Mouse (Mus musculus): ENCODE data around the gene Gm20388. TPM values are rescaled to one million over a fixed set of nuclear protein-coding genes. Genes with fewer than 3 reads are reported as not detected.

Gm20388 gene
- polyA plus RNA-seq, 1 experiment from 2014 or later, result not detected

- Histone ChIP-seq H3K9me3 (ENCODE audit: control insufficient read depth, low read length) (no peaks in the 10 kb centered on the region), H3K4me2 (ENCODE audit: low read depth, severe bottlenecking) (no peak overlapping the region), H3K4me1 (ENCODE audit: control insufficient read depth, insufficient read depth, low read length) (peaks cover 41% of the 10 kb centered on the region), H3K4me3 (ENCODE audit: low read depth, low read length) (no peak overlapping the region), H3K27ac (replicated peaks; ENCODE audit: low read depth, low read length) (peak overlapping the region; percentile 62), H3K9ac (ENCODE audit: low read length) (no peak overlapping the region), H3K36me3 (ENCODE audit: control insufficient read depth, insufficient read depth, low read length) (no peaks in the 10 kb centered on the region), H3K27me3 (ENCODE audit: control insufficient read depth, insufficient read depth, low read length) (no peaks in the 10 kb centered on the region; the same call in 1 of the 2 replicates)
- DNase-seq (ENCODE audit: low spot score) (no peak), ATAC-seq (ENCODE audit: insufficient number of reproducible peaks, low FRiP score, low TSS enrichment, low read depth) (0 out of 2 replicates have a peak, but pooled peaks have one; percentile 14)
- WGBS, result 79% methylated on average over 11 of the region's 11 CpGs
These were observed 1458.7 kb downstream of the Gm20388 start for GRCm38 (mm10) chr8:121369378-121369777.

GRCm38 (mm10) chr8:121371287-121371686 lies 1460.6 kb downstream of the Gm20388 start:
- DNase-seq (ENCODE audit: low spot score), result no peak
- ATAC-seq (ENCODE audit: insufficient number of reproducible peaks, low FRiP score, low TSS enrichment, low read depth), result no peak
- H3K36me3 ChIP-seq (ENCODE audit: control insufficient read depth, insufficient read depth, low read length), result no peaks in the 10 kb centered on the region
- H3K9ac ChIP-seq (ENCODE audit: low read length), result no peak overlapping the region
- peaks cover 56% of the 10 kb centered on the region for H3K4me1 ChIP-seq (ENCODE audit: control insufficient read depth, insufficient read depth, low read length)
- no peaks in the 10 kb centered on the region for H3K9me3 ChIP-seq (ENCODE audit: control insufficient read depth, low read length)
- no peak overlapping the region for H3K4me3 ChIP-seq (ENCODE audit: low read depth, low read length)
- no peak overlapping the region for H3K4me2 ChIP-seq (ENCODE audit: low read depth, severe bottlenecking)
- no peak overlapping the region for H3K27ac ChIP-seq (replicated peaks; ENCODE audit: low read depth, low read length)
- 57% methylated on average over 9 of the region's 9 CpGs for WGBS
- no peaks in the 10 kb centered on the region for H3K27me3 ChIP-seq (ENCODE audit: control insufficient read depth, insufficient read depth, low read length)

GRCm38 (mm10) chr8:121371911-121372638 lies 1461.4 kb downstream of the Gm20388 start:
- 53% methylated on average over 25 of the region's 25 CpGs for WGBS
- no peak overlapping the region for H3K9ac ChIP-seq (ENCODE audit: low read length)
- ATAC-seq (ENCODE audit: insufficient number of reproducible peaks, low FRiP score, low TSS enrichment, low read depth) (no peak), DNase-seq (ENCODE audit: low spot score) (peak; percentile 34)
- H3K36me3 ChIP-seq (ENCODE audit: control insufficient read depth, insufficient read depth, low read length), result no peaks in the 10 kb centered on the region
- H3K4me2 ChIP-seq (ENCODE audit: low read depth, severe bottlenecking), result no peak overlapping the region
- no peak overlapping the region for H3K4me3 ChIP-seq (ENCODE audit: low read depth, low read length)
- H3K27me3 ChIP-seq (ENCODE audit: control insufficient read depth, insufficient read depth, low read length), result no peaks in the 10 kb centered on the region
- peaks cover 64% of the 10 kb centered on the region for H3K4me1 ChIP-seq (ENCODE audit: control insufficient read depth, insufficient read depth, low read length)
- H3K9me3 ChIP-seq (ENCODE audit: control insufficient read depth, low read length), result no peaks in the 10 kb centered on the region
- no peak overlapping the region for H3K27ac ChIP-seq (replicated peaks; ENCODE audit: low read depth, low read length)

DNA sequence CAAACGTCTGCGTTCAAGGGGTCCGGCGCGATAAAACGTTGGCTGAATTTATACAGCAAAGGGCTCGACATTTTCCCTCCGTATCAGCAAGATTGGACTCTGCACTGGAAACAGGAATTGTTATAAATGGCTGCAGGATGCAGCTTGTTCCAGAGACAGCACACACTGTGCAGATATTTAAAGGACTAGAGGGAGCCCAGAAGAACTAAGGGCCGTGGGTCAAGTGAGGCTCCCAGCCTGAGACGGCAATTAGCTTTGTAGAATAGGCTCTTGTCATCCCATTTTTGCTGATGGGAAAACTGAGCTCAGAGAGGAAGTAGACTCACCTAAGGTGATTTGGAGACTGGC lies 1462.0 kb downstream of the Gm20388 start:
- H3K27ac ChIP-seq (replicated peaks; ENCODE audit: low read depth, low read length), result no peak overlapping the region
- H3K27me3 ChIP-seq (ENCODE audit: control insufficient read depth, insufficient read depth, low read length), result no peaks in the 10 kb centered on the region
- no peaks in the 10 kb centered on the region for H3K36me3 ChIP-seq (ENCODE audit: control insufficient read depth, insufficient read depth, low read length)
- no peak overlapping the region for H3K9ac ChIP-seq (ENCODE audit: low read length)
- H3K4me1 ChIP-seq (ENCODE audit: control insufficient read depth, insufficient read depth, low read length), result peaks cover 69% of the 10 kb centered on the region
- H3K9me3 ChIP-seq (ENCODE audit: control insufficient read depth, low read length), result no peaks in the 10 kb centered on the region
- ATAC-seq (ENCODE audit: insufficient number of reproducible peaks, low FRiP score, low TSS enrichment, low read depth) (no peak), DNase-seq (ENCODE audit: low spot score) (no peak)
- 31% methylated on average over 10 of the region's 10 CpGs for WGBS
- no peak overlapping the region for H3K4me2 ChIP-seq (ENCODE audit: low read depth, severe bottlenecking)
- no peak overlapping the region for H3K4me3 ChIP-seq (ENCODE audit: low read depth, low read length)

- DNase-seq (ENCODE audit: low spot score), result peak; percentile 39
These were observed 1463.6 kb downstream of the Gm20388 start for GRCm38 (mm10) chr8:121374284-121374683.

GRCm38 (mm10) chr8:121374777-121375176 lies 1464.1 kb downstream of the Gm20388 start:
- H3K4me3 ChIP-seq (ENCODE audit: low read depth, low read length), result no peak overlapping the region
- WGBS, result under 1% methylated on average over 8 of the region's 8 CpGs

More at GRCm38 (mm10) chr8:121374284-121374683, 1463.6 kb downstream of the Gm20388 start:
- Histone ChIP-seq H3K9ac (ENCODE audit: low read length) (no peak overlapping the region), H3K9me3 (ENCODE audit: control insufficient read depth, low read length) (no peaks in the 10 kb centered on the region), H3K36me3 (ENCODE audit: control insufficient read depth, insufficient read depth, low read length) (no peaks in the 10 kb centered on the region), H3K27ac (replicated peaks; ENCODE audit: low read depth, low read length) (no peak overlapping the region), H3K27me3 (ENCODE audit: control insufficient read depth, insufficient read depth, low read length) (no peaks in the 10 kb centered on the region), H3K4me3 (ENCODE audit: low read depth, low read length) (no peak overlapping the region), H3K4me2 (ENCODE audit: low read depth, severe bottlenecking) (no peak overlapping the region), H3K4me1 (ENCODE audit: control insufficient read depth, insufficient read depth, low read length) (peaks cover 63% of the 10 kb centered on the region)
- ATAC-seq (ENCODE audit: insufficient number of reproducible peaks, low FRiP score, low TSS enrichment, low read depth), result no peak
- WGBS, result 23% methylated on average over 9 of the region's 9 CpGs

DNA sequence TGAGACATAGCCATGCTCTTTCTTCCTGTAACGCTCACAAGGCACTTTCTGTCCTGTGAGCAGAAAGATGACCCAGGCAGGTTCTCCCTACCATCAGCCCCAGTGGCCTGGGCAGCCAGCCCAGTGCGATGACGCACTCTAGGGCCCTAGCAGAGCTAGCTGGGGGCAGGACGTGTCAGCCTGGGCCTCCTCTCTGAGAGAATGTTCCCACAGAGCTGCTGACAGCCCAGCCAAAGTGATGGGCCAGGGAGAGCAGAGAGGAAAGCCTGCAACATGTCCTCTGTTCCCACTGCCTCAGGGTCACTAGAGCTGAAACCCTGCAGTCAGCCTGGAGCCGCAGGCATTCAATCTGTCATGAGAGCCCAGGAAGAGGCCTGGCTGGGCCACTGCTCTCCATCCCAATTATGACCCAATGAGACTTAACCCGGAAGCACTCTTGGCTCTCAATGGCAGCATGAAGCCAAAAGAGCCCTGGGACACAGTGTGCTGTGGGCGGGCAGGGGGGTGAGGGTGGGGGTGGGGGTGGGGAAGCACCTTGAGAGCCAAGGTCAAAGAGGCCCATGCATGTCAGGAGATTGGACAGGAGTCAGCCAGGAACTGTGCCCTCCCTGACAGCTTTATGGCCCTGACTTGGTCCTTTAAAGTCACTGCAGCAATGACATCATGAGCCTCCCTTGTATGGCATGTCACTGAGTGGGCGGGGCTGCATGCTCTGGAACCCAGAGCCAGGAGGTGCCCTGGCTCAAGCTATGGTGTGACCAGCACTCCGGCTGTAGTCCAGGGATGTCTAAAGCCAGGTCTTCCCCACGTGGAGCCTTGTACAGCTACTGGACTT lies 1465.7 kb downstream of the Gm20388 start:
- Histone ChIP-seq H3K4me1 (ENCODE audit: control insufficient read depth, insufficient read depth, low read length) (peaks cover 55% of the 10 kb centered on the region), H3K36me3 (ENCODE audit: control insufficient read depth, insufficient read depth, low read length) (no peaks in the 10 kb centered on the region), H3K4me2 (ENCODE audit: low read depth, severe bottlenecking) (no peak overlapping the region), H3K4me3 (ENCODE audit: low read depth, low read length) (no peak overlapping the region), H3K27me3 (ENCODE audit: control insufficient read depth, insufficient read depth, low read length) (no peaks in the 10 kb centered on the region), H3K27ac (replicated peaks; ENCODE audit: low read depth, low read length) (no peak overlapping the region), H3K9ac (ENCODE audit: low read length) (no peak overlapping the region), H3K9me3 (ENCODE audit: control insufficient read depth, low read length) (no peaks in the 10 kb centered on the region)
- no peak for ATAC-seq (ENCODE audit: insufficient number of reproducible peaks, low FRiP score, low TSS enrichment, low read depth)
- WGBS, result 33% methylated on average over 10 of the region's 10 CpGs
- DNase-seq (ENCODE audit: low spot score), result no peak

More at GRCm38 (mm10) chr8:121374777-121375176, 1464.1 kb downstream of the Gm20388 start:
- DNase-seq (ENCODE audit: low spot score) (peak; percentile 77), ATAC-seq (ENCODE audit: insufficient number of reproducible peaks, low FRiP score, low TSS enrichment, low read depth) (0 out of 2 replicates have a peak, but pooled peaks have one; percentile 4)
- H3K9me3 ChIP-seq (ENCODE audit: control insufficient read depth, low read length), result no peaks in the 10 kb centered on the region
- H3K27me3 ChIP-seq (ENCODE audit: control insufficient read depth, insufficient read depth, low read length), result no peaks in the 10 kb centered on the region
- no peak overlapping the region for H3K9ac ChIP-seq (ENCODE audit: low read length)
- no peak overlapping the region for H3K4me2 ChIP-seq (ENCODE audit: low read depth, severe bottlenecking)
- no peak overlapping the region for H3K27ac ChIP-seq (replicated peaks; ENCODE audit: low read depth, low read length)
- H3K4me1 ChIP-seq (ENCODE audit: control insufficient read depth, insufficient read depth, low read length), result peaks cover 58% of the 10 kb centered on the region
- no peaks in the 10 kb centered on the region for H3K36me3 ChIP-seq (ENCODE audit: control insufficient read depth, insufficient read depth, low read length)

DNA sequence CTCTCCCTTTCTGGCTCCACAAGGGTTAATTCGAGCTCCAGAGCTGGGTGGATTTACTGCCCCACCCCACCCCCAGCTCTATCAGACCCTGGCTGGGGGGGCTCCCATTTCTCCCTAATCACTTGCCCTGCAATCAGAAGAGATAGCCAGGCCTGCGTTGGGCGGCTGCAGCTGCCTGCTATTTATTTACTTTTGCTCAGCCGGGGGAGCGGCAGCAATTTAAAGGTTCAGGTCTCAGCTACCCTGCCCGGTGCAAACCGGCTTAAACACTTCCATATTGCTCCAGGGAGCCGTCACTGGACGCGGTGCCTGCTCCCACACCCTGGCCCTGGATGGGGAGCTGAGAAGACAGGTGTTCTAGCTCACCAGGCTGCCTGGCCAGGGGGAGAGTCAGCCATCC lies 1467.0 kb downstream of the Gm20388 start:
- WGBS, result under 1% methylated on average over 10 of the region's 10 CpGs
- H3K36me3 ChIP-seq (ENCODE audit: control insufficient read depth, insufficient read depth, low read length), result no peaks in the 10 kb centered on the region
- no peaks in the 10 kb centered on the region for H3K27me3 ChIP-seq (ENCODE audit: control insufficient read depth, insufficient read depth, low read length)
- peak; percentile 81 for DNase-seq (ENCODE audit: low spot score)
- peak; percentile 51; the same call in 1 of the 2 replicates for ATAC-seq (ENCODE audit: insufficient number of reproducible peaks, low FRiP score, low TSS enrichment, low read depth)
- no peak overlapping the region for H3K4me3 ChIP-seq (ENCODE audit: low read depth, low read length)
- H3K9me3 ChIP-seq (ENCODE audit: control insufficient read depth, low read length), result no peaks in the 10 kb centered on the region
- peak overlapping the region; percentile 67 for H3K27ac ChIP-seq (replicated peaks; ENCODE audit: low read depth, low read length)
- H3K4me2 ChIP-seq (ENCODE audit: low read depth, severe bottlenecking), result peak overlapping the region; percentile 22; the same call in 1 of the 2 replicates
- peaks cover 55% of the 10 kb centered on the region for H3K4me1 ChIP-seq (ENCODE audit: control insufficient read depth, insufficient read depth, low read length)
- peak overlapping the region; percentile 22; the same call in 1 of the 2 replicates for H3K9ac ChIP-seq (ENCODE audit: low read length)
